Mouse (Mus musculus) CH12.LX (cell line): ENCODE results near the gene Ccnd1. TPM values are rescaled to one million over a fixed set of nuclear protein-coding genes. Genes with fewer than 3 reads are reported as not detected.

Experiments
- DNase-seq: peaks from one replicate; pipeline ENCODE4 v3.0.0-alpha.2; 2013; ENCODE audit errors: extremely low read depth
- H3K27ac ChIP-seq: 2 replicates; pipeline ENCODE4 v1.5.1; 2012; ENCODE audit warnings: low read depth, mild to moderate bottlenecking, control low read depth, moderate library complexity; ENCODE audit not compliant: insufficient read depth
- H3K27me3 ChIP-seq: replicated peaks from 2 replicates; pipeline ENCODE3; 2012; ENCODE audit warnings: inconsistent platforms
- H3K36me3 ChIP-seq, 2 experiments: replicated peaks in 1 of 2; 2 replicates each; pipeline versions ENCODE3 to v1.6.1; 2012; ENCODE audit warnings: inconsistent platforms in 1 of 2, low read length in 1 of 2, mild to moderate bottlenecking in 1 of 2, mixed read lengths in 1 of 2, moderate library complexity in 1 of 2; ENCODE audit not compliant: control insufficient read depth in 1 of 2, insufficient read depth in 1 of 2
- H3K4me1 ChIP-seq, 2 experiments: 2 replicates each; pipeline ENCODE4 v1.6.1; 2012; ENCODE audit warnings: inconsistent platforms in 1 of 2, moderate library complexity in 1 of 2; ENCODE audit not compliant: insufficient read depth in 2 of 2, control insufficient read depth in 1 of 2
- H3K4me2 ChIP-seq: 2 replicates; pipeline ENCODE4 v1.6.1; 2012; ENCODE audit warnings: low read depth, mild to moderate bottlenecking, control low read depth; ENCODE audit not compliant: poor library complexity, insufficient read depth, severe bottlenecking
- H3K4me3 ChIP-seq, 3 experiments: fragments of 150-350 bp in 1 of 3; sonication (generic) in 1 of 3; replicated peaks in 1 of 3; 2 replicates each; pipeline versions ENCODE3 to v1.5.1; 2011 to 2012; ENCODE audit warnings: low read depth in 2 of 3, low read length in 2 of 3, mild to moderate bottlenecking in 2 of 3, moderate library complexity in 2 of 3, control low read depth in 1 of 3, improper control_type of control experiment in 1 of 3, inconsistent platforms in 1 of 3, mixed read lengths in 1 of 3; ENCODE audit not compliant: poor library complexity in 1 of 3
- H3K79me2 ChIP-seq: replicated peaks from 2 replicates; pipeline ENCODE4 v1.6.1; 2012; ENCODE audit warnings: mild to moderate bottlenecking, moderate library complexity; ENCODE audit not compliant: control insufficient read depth, poor library complexity, insufficient read depth, severe bottlenecking; ENCODE audit errors: extremely low read depth
- H3K9ac ChIP-seq: 2 replicates; pipeline ENCODE4 v1.6.1; 2012; ENCODE audit warnings: low read depth, mild to moderate bottlenecking, control low read depth, moderate library complexity; ENCODE audit not compliant: insufficient read depth
- H3K9me3 ChIP-seq: replicated peaks from 2 replicates; pipeline ENCODE3; 2012; ENCODE audit warnings: low read length, inconsistent platforms, mixed read lengths
- BHLHE40 ChIP-seq: IDR thresholded peaks from 2 replicates; pipeline ENCODE4 v1.6.1; 2011; ENCODE audit warnings: mild to moderate bottlenecking, low read depth, low read length, improper control_type of control experiment
- CHD1 ChIP-seq: IDR thresholded peaks from 2 replicates; pipeline ENCODE4 v1.6.1; 2012; ENCODE audit warnings: low read depth, low read length, improper control_type of control experiment, inconsistent platforms
- CHD2 ChIP-seq: IDR thresholded peaks from 2 replicates; pipeline ENCODE4 v1.6.1; 2011; ENCODE audit warnings: low read length, improper control_type of control experiment
- E2F4 ChIP-seq: IDR thresholded peaks from 2 replicates; pipeline ENCODE4 v1.6.1; 2011; ENCODE audit warnings: low read depth, low read length, improper control_type of control experiment; ENCODE audit not compliant: insufficient replicate concordance
- ELF1 ChIP-seq: IDR thresholded peaks from 2 replicates; pipeline ENCODE4 v1.6.1; 2014; ENCODE audit warnings: low read depth, mild to moderate bottlenecking, inconsistent platforms, low read length, improper control_type of control experiment
- EP300 ChIP-seq: IDR thresholded peaks from 2 replicates; pipeline ENCODE4 v1.6.1; 2011; ENCODE audit warnings: low read length, improper control_type of control experiment
- ETS1 ChIP-seq: conservative IDR thresholded peaks from 2 replicates; pipeline ENCODE4 v1.6.1; 2012; ENCODE audit warnings: low read depth, mild to moderate bottlenecking, inconsistent platforms, low read length, improper control_type of control experiment, moderate library complexity
- GABPA ChIP-seq: IDR thresholded peaks from 2 replicates; pipeline ENCODE4 v1.6.1; 2012; ENCODE audit warnings: low read depth, low read length, improper control_type of control experiment, inconsistent platforms; ENCODE audit not compliant: insufficient replicate concordance
- IRF4 ChIP-seq: IDR thresholded peaks from 2 replicates; pipeline ENCODE4 v1.6.1; 2014; ENCODE audit warnings: low read depth, mild to moderate bottlenecking, inconsistent platforms, low read length, improper control_type of control experiment
- JUN ChIP-seq: IDR thresholded peaks from 2 replicates; pipeline ENCODE4 v1.6.1; 2011; ENCODE audit warnings: low read depth, mild to moderate bottlenecking, low read length, improper control_type of control experiment, moderate library complexity; ENCODE audit not compliant: insufficient read depth
- JUND ChIP-seq: conservative IDR thresholded peaks from 2 replicates; pipeline ENCODE4 v1.6.1; 2011; ENCODE audit warnings: low read depth, low read length, improper control_type of control experiment
- MXI1 ChIP-seq: IDR thresholded peaks from 2 replicates; pipeline ENCODE4 v1.6.1; 2011; ENCODE audit warnings: mild to moderate bottlenecking, low read depth, low read length, improper control_type of control experiment
- MYC ChIP-seq: IDR thresholded peaks from 2 replicates; pipeline ENCODE4 v1.6.1; 2011; ENCODE audit warnings: low read depth, mild to moderate bottlenecking, improper control_type of control experiment, low read length
- NELFE ChIP-seq: IDR thresholded peaks from 2 replicates; pipeline ENCODE4 v1.6.1; 2011; ENCODE audit warnings: low read depth, low read length, improper control_type of control experiment
- PAX5 ChIP-seq: IDR thresholded peaks from 2 replicates; pipeline ENCODE4 v1.6.1; 2012; ENCODE audit warnings: low read length, inconsistent platforms, mixed read lengths
- POLR2A ChIP-seq: IDR thresholded peaks from 2 replicates; pipeline ENCODE4 v1.6.1; 2011; ENCODE audit warnings: low read depth, mild to moderate bottlenecking, improper control_type of control experiment, low read length
- POLR2AphosphoS2 ChIP-seq: IDR thresholded peaks from 2 replicates; pipeline ENCODE4 v1.6.1; 2011; ENCODE audit warnings: low read depth, low read length, improper control_type of control experiment
- RAD21 ChIP-seq: IDR thresholded peaks from 2 replicates; pipeline ENCODE4 v1.6.1; 2011; ENCODE audit warnings: low read depth, mild to moderate bottlenecking, low read length, improper control_type of control experiment, moderate library complexity
- RCOR1 ChIP-seq: conservative IDR thresholded peaks from 2 replicates; pipeline ENCODE4 v1.6.1; 2012; ENCODE audit warnings: low read depth, mild to moderate bottlenecking, inconsistent platforms, low read length, improper control_type of control experiment
- TBP ChIP-seq: conservative IDR thresholded peaks from 2 replicates; pipeline ENCODE4 v1.6.1; 2011; ENCODE audit warnings: low read depth, low read length, improper control_type of control experiment
- TCF12 ChIP-seq: IDR thresholded peaks from 2 replicates; pipeline ENCODE4 v1.6.1; 2014; ENCODE audit warnings: low read depth, mild to moderate bottlenecking, inconsistent platforms, low read length, improper control_type of control experiment
- UBTF ChIP-seq: IDR thresholded peaks from 2 replicates; pipeline ENCODE4 v1.6.1; 2012; ENCODE audit warnings: low read depth, mild to moderate bottlenecking, inconsistent platforms, low read length, improper control_type of control experiment, moderate library complexity
- USF1 ChIP-seq: IDR thresholded peaks from 2 replicates; pipeline ENCODE4 v1.6.1; 2014; ENCODE audit warnings: low read depth, mild to moderate bottlenecking, inconsistent platforms, low read length, improper control_type of control experiment
- USF2 ChIP-seq: conservative IDR thresholded peaks from 2 replicates; pipeline ENCODE4 v1.6.1; 2011; ENCODE audit warnings: low read depth, low read length, improper control_type of control experiment
- ZC3H11A ChIP-seq: IDR thresholded peaks from 2 replicates; pipeline ENCODE4 v1.6.1; 2012; ENCODE audit warnings: low read depth, mild to moderate bottlenecking, inconsistent platforms, low read length, improper control_type of control experiment
- ZKSCAN1 ChIP-seq: IDR thresholded peaks from 2 replicates; pipeline ENCODE4 v1.6.1; 2012; ENCODE audit warnings: low read depth, inconsistent platforms, low read length, improper control_type of control experiment, borderline replicate concordance
- ZMIZ1 ChIP-seq: IDR thresholded peaks from 2 replicates; pipeline ENCODE4 v1.6.1; 2012; ENCODE audit warnings: low read depth, mild to moderate bottlenecking, inconsistent platforms, low read length, improper control_type of control experiment
- ZNF384 ChIP-seq: IDR thresholded peaks from 2 replicates; pipeline ENCODE4 v1.6.1; 2012; ENCODE audit warnings: low read depth, low read length, improper control_type of control experiment, inconsistent platforms
- dilution Hi-C: fragments of 300-500 bp; cut with MboI; formaldehyde crosslinking; loops from 2 replicates; pipeline ENCODE4 v1.14.3; 2020; ENCODE audit warnings: low sequenced_read_pairs; ENCODE audit not compliant: extremely low pct_unique_long_range_greater_than_20kb, extremely low pct_ligation_motif_present
- in situ Hi-C: fragments of 300-500 bp; cut with MboI; formaldehyde crosslinking; loops from 3 replicates; pipeline ENCODE4 v1.14.3; 2019; ENCODE audit warnings: low sequenced_read_pairs, low pct_ligation_motif_present, low pct_unique_long_range_greater_than_20kb, mixed read lengths
- polyA plus RNA-seq: library from polyadenylated mRNA; unstranded; fragments of >175 nt; gene quantifications from 2 replicates; pipeline ENCODE4 v1.2.1, GENCODE M21; 2012; ENCODE audit warnings: low read depth; ENCODE audit not compliant: insufficient read length
- total RNA-seq, 2 experiments: library from RNA; depleted of rRNA; stranded (reverse); fragments of 300-350 nt in 1 of 2; fragments of >200 nt in 1 of 2; gene quantifications; 2 replicates each; pipeline ENCODE4 v1.2.3; 2012 to 2014

Gene Ccnd1
- total and polyA plus RNA-seq, 3 experiments: 0.16 to 0.34 TPM; not detected in 1

- TF ChIP-seq CHD2 (no peak), UBTF (no peak), ZNF384 (no peak), E2F4 (no peak), CHD1 (no peak), BHLHE40 (no peak), ELF1 (no peak), USF1 (no peak), RAD21 (no peak), EP300 (no peak), TBP (no peak), GABPA (no peak), TCF12 (no peak), USF2 (no peak), JUN (no peak), MXI1 (no peak), JUND (no peak), ZMIZ1 (no peak), POLR2AphosphoS2 (no peak)
- no peak for DNase-seq
- H3K36me3 ChIP-seq: no peaks in the 10 kb centered on the region
- H3K4me3 ChIP-seq: no peak overlapping the region
- H3K9ac ChIP-seq: no peak overlapping the region
- H3K27ac ChIP-seq: no peak overlapping the region
- no peaks in the 10 kb centered on the region for H3K79me2 ChIP-seq
- in situ Hi-C loops: loop anchor here (10.0 kb wide), 1 partner anchor 131 kb away; no protein-coding TSS in a partner anchor
- H3K4me2 ChIP-seq: no peak overlapping the region
- peaks cover 2% of the 10 kb centered on the region for H3K9me3 ChIP-seq
- dilution Hi-C loops: no loop called here
- H3K4me1 ChIP-seq: no peaks in the 10 kb centered on the region
- H3K27me3 ChIP-seq: peaks cover 83% of the 10 kb centered on the region
Observed at GRCm38 (mm10) chr7:144963911-144964310, 24.2 kb upstream of the Ccnd1 start.

- dilution Hi-C loops: no loop called here
- no peak overlapping the region for H3K4me3 ChIP-seq
Observed at GRCm38 (mm10) chr7:144958509-144959395, 19.0 kb upstream of the Ccnd1 start.

More at GRCm38 (mm10) chr7:144958509-144959395, 19.0 kb upstream of the Ccnd1 start:
- in situ Hi-C loops: no loop called here
- Histone ChIP-seq H3K79me2 (no peaks in the 10 kb centered on the region), H3K4me2 (no peak overlapping the region), H3K9me3 (peaks cover 2% of the 10 kb centered on the region), H3K9ac (no peak overlapping the region), H3K27me3 (peaks cover 86% of the 10 kb centered on the region), H3K27ac (no peak overlapping the region), H3K4me1 (no peaks in the 10 kb centered on the region), H3K36me3 (no peaks in the 10 kb centered on the region)
- no peak for DNase-seq
- no peak for TF ChIP-seq ZC3H11A
- no peak for TF ChIP-seq CHD1
- no peak for TF ChIP-seq ZKSCAN1
- TF ChIP-seq TCF12: no peak
- no peak for TF ChIP-seq POLR2A
- no peak for TF ChIP-seq JUN
- no peak for TF ChIP-seq MXI1
- no peak for TF ChIP-seq ETS1
- no peak for TF ChIP-seq NELFE
- TF ChIP-seq RCOR1: no peak
- no peak for TF ChIP-seq MYC
- TF ChIP-seq PAX5: no peak
- TF ChIP-seq USF2: no peak
- no peak for TF ChIP-seq TBP
- TF ChIP-seq USF1: no peak
- TF ChIP-seq CHD2: no peak
- no peak for TF ChIP-seq POLR2AphosphoS2
- no peak for TF ChIP-seq IRF4
